Mouse (Mus musculus): Measurements from ENCODE around the gene Lyl1.

DNA sequence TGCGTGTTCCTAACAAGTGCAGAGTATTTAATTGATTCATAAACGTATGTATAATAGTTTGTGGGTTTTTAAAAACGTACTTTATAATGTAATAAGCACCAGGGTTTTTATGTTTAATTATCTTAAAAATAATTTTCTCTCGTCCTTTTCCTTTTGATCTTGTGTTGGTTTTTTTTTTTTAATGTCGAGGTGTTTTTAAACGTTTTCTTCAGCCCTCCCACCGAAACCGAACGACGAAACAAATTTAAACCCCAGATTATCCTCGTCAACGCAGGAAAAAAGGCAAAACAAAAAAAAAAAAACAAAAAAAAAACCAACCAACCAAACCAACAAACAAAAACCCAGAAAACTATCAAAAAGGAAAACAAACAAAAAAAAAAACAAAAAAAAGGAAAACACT lies 4.7 kb downstream of the Lyl1 start:
- no peak for TF ChIP-seq CTCF (IDR thresholded peaks at IDR 0.05; ENCODE audit: borderline replicate concordance, insufficient read depth, low read length)
- no peak for TF ChIP-seq POLR2A (IDR thresholded peaks at IDR 0.05; ENCODE audit: low read depth, low read length)

Measured in embryonic fibroblast, embryonic 13.5 days (primary cell).